Mouse (Mus musculus): ENCODE results near the gene Tnr. TPM values are rescaled to one million over a fixed set of nuclear protein-coding genes. Genes with fewer than 3 reads are reported as not detected.

Gene Tnr
- polyA plus RNA-seq, 1 experiment, result not detected

GRCm38 (mm10) chr1:159833646-159834338 is 310.2 kb downstream of the Tnr start:
- Histone ChIP-seq H3K27ac (ENCODE audit: insufficient read depth, low read length) (no peak overlapping the region), H3K4me1 (ENCODE audit: control insufficient read depth, insufficient read depth, insufficient read length) (no peaks in the 10 kb centered on the region), H3K27me3 (ENCODE audit: control insufficient read depth, insufficient read depth, low read length) (no peaks in the 10 kb centered on the region), H3K4me3 (ENCODE audit: extremely low read depth, insufficient read depth, insufficient read length) (no peak overlapping the region), H3K36me3 (ENCODE audit: control insufficient read depth, insufficient read depth, low read length) (no peaks in the 10 kb centered on the region)
- no peak for DNase-seq (ENCODE audit: low read depth in 1 of 2, low spot score in 2 of 2)
- WGBS, result 65% methylated on average over 4 of the region's 4 CpGs
- TF ChIP-seq POLR2A (IDR thresholded peaks at IDR 0.05; ENCODE audit: low read depth, low read length) (no peak), CTCF (IDR thresholded peaks at IDR 0.05; ENCODE audit: extremely low read depth, insufficient read depth, insufficient read length, insufficient replicate concordance) (no peak)

- TF ChIP-seq POLR2A (IDR thresholded peaks at IDR 0.05; ENCODE audit: low read depth, low read length), result no peak
- no peak for TF ChIP-seq CTCF (IDR thresholded peaks at IDR 0.05; ENCODE audit: extremely low read depth, insufficient read depth, insufficient read length, insufficient replicate concordance)
- WGBS, result 43% methylated on average over 4 of the region's 4 CpGs
Observed at GRCm38 (mm10) chr1:159835126-159835525, 311.6 kb downstream of the Tnr start.

GRCm38 (mm10) chr1:159840337-159840736 is 316.8 kb downstream of the Tnr start:
- no peaks in the 10 kb centered on the region for H3K4me1 ChIP-seq (ENCODE audit: control insufficient read depth, insufficient read depth, insufficient read length)
- 70% methylated on average over 2 of the region's 2 CpGs for WGBS
- TF ChIP-seq POLR2A (IDR thresholded peaks at IDR 0.05; ENCODE audit: low read depth, low read length) (no peak), CTCF (IDR thresholded peaks at IDR 0.05; ENCODE audit: extremely low read depth, insufficient read depth, insufficient read length, insufficient replicate concordance) (no peak)
- no peak overlapping the region for H3K27ac ChIP-seq (ENCODE audit: insufficient read depth, low read length)
- no peaks in the 10 kb centered on the region for H3K36me3 ChIP-seq (ENCODE audit: control insufficient read depth, insufficient read depth, low read length)
- DNase-seq (ENCODE audit: low read depth in 1 of 2, low spot score in 2 of 2), result no peak
- no peaks in the 10 kb centered on the region for H3K27me3 ChIP-seq (ENCODE audit: control insufficient read depth, insufficient read depth, low read length)
- no peak overlapping the region for H3K4me3 ChIP-seq (ENCODE audit: extremely low read depth, insufficient read depth, insufficient read length)

More at GRCm38 (mm10) chr1:159835126-159835525, 311.6 kb downstream of the Tnr start:
- Histone ChIP-seq H3K4me3 (ENCODE audit: extremely low read depth, insufficient read depth, insufficient read length) (no peak overlapping the region), H3K4me1 (ENCODE audit: control insufficient read depth, insufficient read depth, insufficient read length) (no peaks in the 10 kb centered on the region), H3K36me3 (ENCODE audit: control insufficient read depth, insufficient read depth, low read length) (no peaks in the 10 kb centered on the region), H3K27ac (ENCODE audit: insufficient read depth, low read length) (no peak overlapping the region), H3K27me3 (ENCODE audit: control insufficient read depth, insufficient read depth, low read length) (no peaks in the 10 kb centered on the region)
- no peak for DNase-seq (ENCODE audit: low read depth in 1 of 2, low spot score in 2 of 2)

- TF ChIP-seq POLR2A (IDR thresholded peaks at IDR 0.05; ENCODE audit: low read depth, low read length) (no peak), CTCF (IDR thresholded peaks at IDR 0.05; ENCODE audit: extremely low read depth, insufficient read depth, insufficient read length, insufficient replicate concordance) (no peak)
- Histone ChIP-seq H3K4me1 (ENCODE audit: control insufficient read depth, insufficient read depth, insufficient read length) (no peaks in the 10 kb centered on the region), H3K27me3 (ENCODE audit: control insufficient read depth, insufficient read depth, low read length) (no peaks in the 10 kb centered on the region), H3K36me3 (ENCODE audit: control insufficient read depth, insufficient read depth, low read length) (no peaks in the 10 kb centered on the region), H3K27ac (ENCODE audit: insufficient read depth, low read length) (no peak overlapping the region), H3K4me3 (ENCODE audit: extremely low read depth, insufficient read depth, insufficient read length) (no peak overlapping the region)
- 68% methylated on average over 5 of the region's 5 CpGs for WGBS
- DNase-seq (ENCODE audit: low read depth in 1 of 2, low spot score in 2 of 2), result no peak
Observed at GRCm38 (mm10) chr1:159842876-159843275, 319.3 kb downstream of the Tnr start.

- H3K4me3 ChIP-seq (ENCODE audit: extremely low read depth, insufficient read depth, insufficient read length), result no peak overlapping the region
- no peak for DNase-seq (ENCODE audit: low read depth in 1 of 2, low spot score in 2 of 2)
- H3K27me3 ChIP-seq (ENCODE audit: control insufficient read depth, insufficient read depth, low read length), result no peaks in the 10 kb centered on the region
- TF ChIP-seq CTCF (IDR thresholded peaks at IDR 0.05; ENCODE audit: extremely low read depth, insufficient read depth, insufficient read length, insufficient replicate concordance) (no peak), POLR2A (IDR thresholded peaks at IDR 0.05; ENCODE audit: low read depth, low read length) (no peak)
- WGBS, result 82% methylated on average over 11 of the region's 11 CpGs
- no peaks in the 10 kb centered on the region for H3K36me3 ChIP-seq (ENCODE audit: control insufficient read depth, insufficient read depth, low read length)
- H3K4me1 ChIP-seq (ENCODE audit: control insufficient read depth, insufficient read depth, insufficient read length), result no peaks in the 10 kb centered on the region
- no peak overlapping the region for H3K27ac ChIP-seq (ENCODE audit: insufficient read depth, low read length)
Observed at GRCm38 (mm10) chr1:159852088-159852487, 328.5 kb downstream of the Tnr start.

- H3K4me3 ChIP-seq (ENCODE audit: extremely low read depth, insufficient read depth, insufficient read length), result no peak overlapping the region
- no peak for DNase-seq (ENCODE audit: low read depth in 1 of 2, low spot score in 2 of 2)
- no peak for TF ChIP-seq CTCF (IDR thresholded peaks at IDR 0.05; ENCODE audit: extremely low read depth, insufficient read depth, insufficient read length, insufficient replicate concordance)
- no peak for TF ChIP-seq POLR2A (IDR thresholded peaks at IDR 0.05; ENCODE audit: low read depth, low read length)
- WGBS, result 82% methylated on average over 1 of the region's 1 CpGs
- no peak overlapping the region for H3K27ac ChIP-seq (ENCODE audit: insufficient read depth, low read length)
- H3K4me1 ChIP-seq (ENCODE audit: control insufficient read depth, insufficient read depth, insufficient read length), result no peaks in the 10 kb centered on the region
- H3K36me3 ChIP-seq (ENCODE audit: control insufficient read depth, insufficient read depth, low read length), result no peaks in the 10 kb centered on the region
- H3K27me3 ChIP-seq (ENCODE audit: control insufficient read depth, insufficient read depth, low read length), result no peaks in the 10 kb centered on the region
Observed at GRCm38 (mm10) chr1:159854261-159854660, 330.7 kb downstream of the Tnr start.

GRCm38 (mm10) chr1:159861782-159862474 is 338.4 kb downstream of the Tnr start:
- Histone ChIP-seq H3K27ac (ENCODE audit: insufficient read depth, low read length) (no peak overlapping the region), H3K27me3 (ENCODE audit: control insufficient read depth, insufficient read depth, low read length) (no peaks in the 10 kb centered on the region), H3K36me3 (ENCODE audit: control insufficient read depth, insufficient read depth, low read length) (no peaks in the 10 kb centered on the region), H3K4me1 (ENCODE audit: control insufficient read depth, insufficient read depth, insufficient read length) (no peaks in the 10 kb centered on the region), H3K4me3 (ENCODE audit: extremely low read depth, insufficient read depth, insufficient read length) (no peak overlapping the region)
- TF ChIP-seq CTCF (IDR thresholded peaks at IDR 0.05; ENCODE audit: extremely low read depth, insufficient read depth, insufficient read length, insufficient replicate concordance), result no peak
- no peak for TF ChIP-seq POLR2A (IDR thresholded peaks at IDR 0.05; ENCODE audit: low read depth, low read length)
- DNase-seq (ENCODE audit: low read depth in 1 of 2, low spot score in 2 of 2), result no peak
- 80% methylated on average over 3 of the region's 3 CpGs for WGBS
